Mouse (Mus musculus) neural tube, embryonic 11.5 days (tissue): Measurements from ENCODE around the gene Enc1. TPM values are rescaled to one million over a fixed set of nuclear protein-coding genes. Genes with fewer than 3 reads are reported as not detected.

ENCODE experiments used
- ATAC-seq: fragments of 200-750 bp; cut with Nextera tagmentation; 2 replicates; pipeline ENCODE4 v1.8.0; 2017; ENCODE audit warnings: moderate number of reproducible peaks, mild to moderate bottlenecking, moderate TSS enrichment, moderate library complexity; ENCODE audit not compliant: insufficient read depth, low FRiP score, low TSS enrichment
- DNase-seq: peaks from one replicate; pipeline ENCODE4 v3.0.0-alpha.2; 2015; ENCODE audit warnings: low spot score
- H3K27ac ChIP-seq: fragments of 300-500 bp; sonication (generic); 2 replicates; pipeline ENCODE4 v1.5.1; 2014; ENCODE audit warnings: low read depth, mild to moderate bottlenecking, low read length
- H3K27me3 ChIP-seq: fragments of 300-500 bp; sonication (generic); 2 replicates; pipeline ENCODE4 v1.6.1; 2014; ENCODE audit warnings: mild to moderate bottlenecking, low read length, mixed read lengths; ENCODE audit not compliant: control insufficient read depth, insufficient read depth
- H3K36me3 ChIP-seq: fragments of 300-500 bp; sonication (generic); 2 replicates; pipeline ENCODE4 v1.6.1; 2014; ENCODE audit warnings: mild to moderate bottlenecking, low read length, moderate library complexity, mixed read lengths; ENCODE audit not compliant: control insufficient read depth, insufficient read depth
- H3K4me1 ChIP-seq: fragments of 300-500 bp; sonication (generic); 2 replicates; pipeline ENCODE4 v1.6.1; 2014; ENCODE audit warnings: low read length, mixed read lengths; ENCODE audit not compliant: control insufficient read depth, insufficient read depth
- H3K4me2 ChIP-seq: fragments of 300-500 bp; sonication (generic); 2 replicates; pipeline ENCODE4 v1.6.1; 2014; ENCODE audit warnings: low read depth, mild to moderate bottlenecking, moderate library complexity
- H3K4me3 ChIP-seq: fragments of 300-500 bp; sonication (generic); 2 replicates; pipeline ENCODE4 v1.5.1; 2014; ENCODE audit warnings: low read depth, low read length
- H3K9ac ChIP-seq: fragments of 300-500 bp; sonication (generic); 2 replicates; pipeline ENCODE4 v1.6.1; 2014; ENCODE audit warnings: mild to moderate bottlenecking, low read length
- H3K9me3 ChIP-seq: fragments of 300-500 bp; sonication (generic); 2 replicates; pipeline ENCODE4 v1.6.1; 2016; ENCODE audit warnings: low read length; ENCODE audit not compliant: control insufficient read depth
- WGBS: fragments of 180-500 bp; shearing (Covaris S2); extraction: QIAGEN DNeasy Blood & Tissue Kit; methylation state at CpG from one replicate; pipeline ENCODE4 v1.1.7; 2014; 5-methylcytosine and 5-hydroxymethylcytosine counted together
- polyA plus RNA-seq: library from polyadenylated mRNA; unstranded; fragments of >200 nt; fragmentation: Nextera tagmentation; extraction: Ambion mirVana; gene quantifications from 2 replicates; pipeline ENCODE4 v1.2.1, GENCODE M21; 2014

The Enc1 gene
- 23.6 and 24.3 TPM in 2 replicates for polyA plus RNA-seq

DNA sequence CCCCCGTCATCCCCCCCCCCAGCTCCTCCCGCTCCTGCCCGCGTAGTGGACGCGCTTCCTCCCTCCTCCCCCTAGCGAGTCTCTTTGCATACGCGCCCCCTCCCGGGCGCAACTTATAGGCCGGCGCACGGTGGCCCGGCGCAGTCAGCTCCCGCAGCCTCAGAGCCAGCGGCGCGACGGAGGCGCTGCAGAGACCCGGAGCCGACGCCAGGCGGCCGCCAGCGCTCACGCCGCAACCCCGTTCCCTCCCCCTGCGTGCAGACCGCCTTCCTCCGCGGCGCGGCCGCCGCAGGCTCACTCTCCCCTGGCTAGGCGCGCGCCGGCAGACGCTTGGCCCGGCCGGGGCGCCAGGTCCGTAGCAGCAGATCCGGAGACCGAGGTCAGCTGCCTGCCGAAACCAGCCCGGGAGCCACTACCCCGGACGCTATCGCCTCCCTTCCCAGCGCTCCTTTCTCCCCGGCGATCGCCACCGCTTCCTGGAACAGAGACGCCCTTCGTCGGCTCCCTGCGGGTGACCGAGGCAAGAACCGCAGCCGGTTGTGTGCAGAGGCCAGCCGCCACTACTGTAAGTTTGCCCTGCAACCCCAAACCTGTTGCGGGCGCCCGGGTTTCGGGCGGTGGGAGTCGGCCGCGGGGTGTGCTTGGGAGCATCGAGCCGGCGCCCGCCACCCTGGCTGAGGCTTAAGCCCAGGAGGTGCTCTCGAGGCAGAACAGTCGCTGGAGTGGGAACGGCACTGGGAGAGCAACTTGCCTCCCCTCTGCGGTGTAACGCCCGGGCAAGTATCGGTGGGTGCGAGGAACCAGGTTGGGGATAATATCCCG is at the start of gene Enc1:
TSS of gene Enc1 (plus strand) at position 141 of the 822 bp plus-strand sequence.
- Histone ChIP-seq H3K27ac (peak within 1 kb of the TSS; percentile 94), H3K36me3 (peaks cover 7% of the 10 kb centered on the region; the same call in 1 of the 2 replicates), H3K9ac (peak within 1 kb of the TSS; percentile 91), H3K4me1 (peaks cover 7% of the 10 kb centered on the region; the same call in 1 of the 2 replicates), H3K4me2 (peak within 1 kb of the TSS; percentile 83), H3K9me3 (no peaks in the 10 kb centered on the region), H3K27me3 (no peaks in the 10 kb centered on the region), H3K4me3 (peak within 1 kb of the TSS; percentile 85)
- under 1% methylated on average over 61 of the region's 89 CpGs for WGBS
- peak; percentile 88 for ATAC-seq
- DNase-seq: peak; percentile 98

DNA sequence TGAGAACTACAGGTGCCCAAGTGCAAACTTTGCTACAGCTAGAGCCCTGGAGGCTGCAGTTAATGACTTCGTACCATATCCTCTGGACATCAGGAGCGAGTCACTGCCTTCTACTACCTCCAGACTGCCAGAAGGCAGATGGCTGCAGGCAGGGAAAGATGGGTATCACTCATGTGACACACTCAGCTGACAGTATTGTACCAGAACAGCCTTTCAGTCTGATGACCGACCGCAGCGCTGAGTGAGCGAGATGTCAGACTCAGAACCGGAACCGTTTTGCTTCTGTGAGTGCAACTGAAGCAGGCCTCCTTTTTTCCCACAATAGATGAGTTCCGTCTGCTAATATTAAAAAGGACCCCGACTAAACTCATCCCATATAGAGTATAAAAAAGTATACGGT is 48.3 kb upstream of the Enc1 start:
- 92% methylated on average over 11 of the region's 11 CpGs for WGBS
- ATAC-seq: no peak
- no peak overlapping the region for H3K27ac ChIP-seq

GRCm38 (mm10) chr13:97193420-97193819 is 47.5 kb upstream of the Enc1 start:
- Histone ChIP-seq H3K27me3 (no peaks in the 10 kb centered on the region), H3K27ac (no peak overlapping the region), H3K9me3 (no peaks in the 10 kb centered on the region), H3K9ac (no peak overlapping the region), H3K4me3 (no peak overlapping the region), H3K36me3 (no peaks in the 10 kb centered on the region), H3K4me1 (no peaks in the 10 kb centered on the region), H3K4me2 (no peak overlapping the region)
- 71% methylated on average over 7 of the region's 7 CpGs for WGBS
- no peak for DNase-seq
- no peak for ATAC-seq

More for the DNA sequence above, 48.3 kb upstream of the Enc1 start:
- no peaks in the 10 kb centered on the region for H3K36me3 ChIP-seq
- DNase-seq: no peak
- no peaks in the 10 kb centered on the region for H3K9me3 ChIP-seq
- no peak overlapping the region for H3K4me2 ChIP-seq
- no peak overlapping the region for H3K4me3 ChIP-seq
- no peaks in the 10 kb centered on the region for H3K27me3 ChIP-seq
- H3K4me1 ChIP-seq: no peaks in the 10 kb centered on the region
- H3K9ac ChIP-seq: no peak overlapping the region

DNA sequence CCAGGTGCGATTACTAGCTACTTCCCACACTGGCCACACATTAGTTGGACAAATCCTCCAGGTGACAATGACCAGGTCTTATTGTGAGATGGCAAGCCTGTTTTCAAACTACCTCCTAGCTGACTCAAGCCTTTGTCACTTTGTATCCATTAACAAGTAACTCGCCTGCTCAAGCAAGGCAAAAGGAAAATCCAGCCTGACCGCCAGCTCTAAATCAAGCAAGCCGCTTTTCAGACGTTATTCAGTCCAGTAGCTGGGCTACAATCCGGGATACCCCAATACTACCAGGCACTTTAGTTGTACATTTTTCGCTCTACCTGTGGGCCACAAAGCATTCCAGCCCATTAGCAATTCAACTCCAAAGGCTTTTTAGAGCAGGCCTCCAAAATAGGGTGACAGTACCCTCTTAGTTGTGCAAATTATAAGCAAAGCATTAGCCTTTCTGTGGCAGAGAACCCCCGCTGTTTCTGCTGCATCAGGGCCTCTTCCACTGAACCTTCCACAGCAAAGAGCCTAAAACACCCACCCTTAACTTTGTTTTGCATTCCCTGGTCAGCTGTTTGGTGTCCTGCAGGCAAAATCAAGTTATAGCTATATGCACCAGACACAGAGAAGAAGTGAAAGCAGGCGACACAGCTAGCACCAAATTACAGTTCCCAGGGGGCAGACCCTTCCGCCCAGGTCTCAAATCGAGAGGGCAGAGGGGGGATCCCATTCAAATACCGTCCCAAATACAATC is 44.5 kb upstream of the Enc1 start:
- Histone ChIP-seq H3K9me3 (no peaks in the 10 kb centered on the region), H3K4me3 (no peak overlapping the region)

DNA sequence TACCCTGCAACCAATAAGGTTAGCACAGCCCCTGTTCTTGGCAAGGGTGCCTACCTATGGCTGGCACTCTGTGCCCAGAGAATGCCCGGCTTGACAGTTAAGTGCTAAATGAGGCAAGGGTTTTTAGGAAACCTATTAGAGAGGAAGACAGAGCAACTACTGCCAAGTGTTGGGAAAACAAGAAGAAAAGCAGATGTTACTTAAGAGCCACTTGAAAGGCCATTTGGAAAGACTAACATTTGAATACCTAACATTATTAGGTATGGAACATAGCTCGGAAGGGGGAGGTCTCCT is 44.0 kb upstream of the Enc1 start:
- no peaks in the 10 kb centered on the region for H3K36me3 ChIP-seq
- no peaks in the 10 kb centered on the region for H3K9me3 ChIP-seq
- no peaks in the 10 kb centered on the region for H3K27me3 ChIP-seq
- H3K27ac ChIP-seq: no peak overlapping the region
- 85% methylated on average over 2 of the region's 2 CpGs for WGBS
- ATAC-seq (no peak), DNase-seq (no peak)
- H3K4me1 ChIP-seq: no peaks in the 10 kb centered on the region
- H3K4me2 ChIP-seq: no peak overlapping the region
- no peak overlapping the region for H3K9ac ChIP-seq
- H3K4me3 ChIP-seq: no peak overlapping the region

More for the DNA sequence above, 44.5 kb upstream of the Enc1 start:
- H3K27ac ChIP-seq: no peak overlapping the region
- WGBS: 53% methylated on average over 12 of the region's 12 CpGs
- DNase-seq (no peak), ATAC-seq (no peak)
- no peak overlapping the region for H3K9ac ChIP-seq
- H3K27me3 ChIP-seq: no peaks in the 10 kb centered on the region
- no peaks in the 10 kb centered on the region for H3K4me1 ChIP-seq
- H3K4me2 ChIP-seq: no peak overlapping the region
- no peaks in the 10 kb centered on the region for H3K36me3 ChIP-seq

DNA sequence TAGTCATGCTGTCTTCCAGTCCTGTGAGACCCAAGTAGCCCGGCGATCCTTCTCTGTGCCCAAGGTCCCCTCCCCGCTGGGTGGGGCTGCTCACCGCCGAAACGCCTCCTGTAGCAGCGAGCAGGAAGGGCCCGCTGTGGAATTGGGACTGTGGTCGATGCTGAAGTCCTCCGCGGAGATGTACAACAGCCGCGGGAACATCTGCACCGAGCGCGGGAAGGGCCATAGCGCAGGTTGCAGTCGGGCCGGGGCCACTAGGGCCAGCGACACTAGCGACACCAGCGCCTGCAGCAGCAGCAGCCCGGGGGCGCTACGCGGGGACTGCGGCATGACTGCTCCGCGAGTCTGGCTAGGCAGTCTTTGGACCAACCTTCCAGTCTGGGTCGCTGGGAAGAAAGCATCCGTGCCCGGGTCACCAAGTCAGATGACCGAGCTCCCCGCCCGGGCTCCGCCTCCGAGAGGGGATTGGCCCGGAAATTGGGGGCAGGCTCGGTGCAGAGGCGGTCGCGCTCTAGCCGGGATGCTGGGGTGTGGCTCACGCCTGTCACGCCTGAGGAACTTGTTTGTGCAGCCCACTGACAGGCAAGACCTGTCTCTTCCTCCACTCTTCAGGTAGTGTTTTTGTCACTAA is 42.9 kb upstream of the Enc1 start, which contains the start of gene Hexb:
TSS of gene Hexb (minus strand) at position 426 of the 631 bp plus-strand sequence.
- no peaks in the 10 kb centered on the region for H3K4me1 ChIP-seq
- peak within 1 kb of the TSS; percentile 56 for H3K4me3 ChIP-seq
- peak; percentile 91 for ATAC-seq
- peak; percentile 86 for DNase-seq
- H3K27ac ChIP-seq: peak within 1 kb of the TSS; percentile 40
- H3K36me3 ChIP-seq: no peaks in the 10 kb centered on the region
- no peaks in the 10 kb centered on the region for H3K9me3 ChIP-seq
- WGBS: 0% methylated on average over 45 of the region's 45 CpGs
- no peaks in the 10 kb centered on the region for H3K27me3 ChIP-seq
- H3K9ac ChIP-seq: peak within 1 kb of the TSS; percentile 74
- H3K4me2 ChIP-seq: peak within 1 kb of the TSS; percentile 94

DNA sequence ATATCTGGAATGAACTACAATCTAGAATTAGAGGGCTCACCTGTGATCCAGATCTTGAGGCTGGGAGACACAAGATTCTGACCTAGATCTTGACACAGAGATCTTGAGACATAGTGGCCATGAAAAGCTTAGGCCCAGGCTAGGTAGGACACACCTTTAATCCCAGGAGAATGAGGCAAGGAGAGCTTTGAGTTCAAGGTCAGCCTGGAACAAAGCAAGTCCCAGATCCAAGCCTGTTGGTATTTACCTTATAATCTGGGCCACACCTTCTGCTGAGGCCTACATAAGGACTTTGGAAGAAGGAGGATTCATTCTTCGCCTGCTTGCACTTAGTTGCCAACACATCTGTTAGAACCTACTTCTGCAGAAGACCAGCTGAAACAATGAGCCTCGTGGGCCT is 41.8 kb upstream of the Enc1 start:
- Histone ChIP-seq H3K36me3 (no peaks in the 10 kb centered on the region), H3K27me3 (no peaks in the 10 kb centered on the region), H3K4me3 (no peak overlapping the region), H3K9ac (no peak overlapping the region), H3K27ac (no peak overlapping the region), H3K9me3 (no peaks in the 10 kb centered on the region), H3K4me1 (no peaks in the 10 kb centered on the region), H3K4me2 (no peak overlapping the region)
- DNase-seq (no peak), ATAC-seq (no peak)
- 77% methylated on average over 2 of the region's 2 CpGs for WGBS

GRCm38 (mm10) chr13:97201076-97201475 is 39.8 kb upstream of the Enc1 start:
- H3K27ac ChIP-seq: no peak overlapping the region
- DNase-seq: no peak
- H3K4me1 ChIP-seq: no peaks in the 10 kb centered on the region
- no peak overlapping the region for H3K4me2 ChIP-seq
- H3K9me3 ChIP-seq: no peaks in the 10 kb centered on the region
- no peak for ATAC-seq
- H3K27me3 ChIP-seq: no peaks in the 10 kb centered on the region
- H3K36me3 ChIP-seq: no peaks in the 10 kb centered on the region
- no peak overlapping the region for H3K9ac ChIP-seq
- H3K4me3 ChIP-seq: no peak overlapping the region
- WGBS: 73% methylated on average over 7 of the region's 7 CpGs
